Mouse (Mus musculus): Measurements from ENCODE around the gene Haus8. TPM values are rescaled to one million over a fixed set of nuclear protein-coding genes. Genes with fewer than 3 reads are reported as not detected.
"Not testable (repeated sequence)": the region's sequence is repeated elsewhere in the genome, so short reads cannot be mapped to it uniquely, and the experiment has no call there.

Haus8 gene
- 10 to 100 TPM; 13.2 TPM for total RNA-seq (2021)

- DNase-seq (ENCODE audit: extremely low spot score in 1 of 2, low spot score in 1 of 2): peak; percentile 87 to 88
Observed at GRCm38 (mm10) chr8:71272286-71273150, at the start of gene Haus8, which contains the start of gene Myo9b. Haus8 (minus strand) TSS chr8:71272934. Myo9b (plus strand) TSS chr8:71272714.

DNA sequence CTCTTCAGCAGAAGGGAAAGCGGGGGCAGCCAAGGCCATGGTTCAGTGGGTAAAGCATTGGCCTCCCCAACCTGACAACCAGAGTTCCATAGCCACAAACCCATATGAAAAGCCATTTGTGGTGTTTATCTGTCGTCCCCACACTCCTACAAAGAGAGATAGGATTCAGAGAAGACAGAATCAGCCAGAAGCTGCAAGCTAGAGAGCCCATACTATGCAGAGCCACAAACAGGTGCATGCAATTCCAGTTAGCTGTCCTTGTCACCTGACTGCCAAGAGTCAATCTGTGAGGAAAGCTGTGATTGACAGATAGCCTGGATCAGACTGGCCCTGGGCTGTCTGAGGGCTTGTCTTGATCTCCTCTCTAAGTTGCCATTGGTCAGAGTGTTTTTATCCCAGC is 47.0 kb upstream of the Haus8 start:
- not testable (repeated sequence) for DNase-seq (ENCODE audit: extremely low spot score in 1 of 2, low spot score in 1 of 2)

- DNase-seq (ENCODE audit: extremely low spot score in 1 of 2, low spot score in 1 of 2): not testable (repeated sequence)
Observed at GRCm38 (mm10) chr8:71318610-71319009, 45.9 kb upstream of the Haus8 start.

DNA sequence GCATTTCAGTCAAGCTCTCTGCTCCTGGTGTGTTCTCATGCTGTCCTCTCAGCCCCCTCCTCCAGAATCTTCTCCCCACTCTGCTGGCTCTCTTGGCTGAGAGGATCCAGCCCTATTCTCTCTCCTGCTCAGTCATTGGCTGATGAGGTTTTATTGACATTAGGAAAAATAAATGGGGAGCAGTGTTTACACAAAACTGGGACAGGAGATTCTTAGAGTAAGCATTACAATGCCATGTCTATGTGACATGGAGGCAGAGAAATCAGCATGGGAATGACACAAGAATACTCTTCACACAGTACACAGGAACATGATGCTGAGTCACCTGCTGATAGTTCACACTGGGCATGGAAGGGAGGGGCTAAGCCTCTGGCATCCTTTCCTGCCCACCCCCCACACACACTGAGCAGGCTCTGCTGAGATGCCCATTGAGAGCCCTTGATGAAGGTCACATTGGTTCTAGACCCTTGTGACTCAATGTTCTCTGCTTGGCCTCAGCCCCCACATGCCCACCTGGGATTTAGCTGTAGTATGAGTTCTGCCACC is 43.8 kb upstream of the Haus8 start:
- no peak for DNase-seq (ENCODE audit: extremely low spot score in 1 of 2, low spot score in 1 of 2)

GRCm38 (mm10) chr8:71315972-71316371 is 43.2 kb upstream of the Haus8 start:
- DNase-seq (ENCODE audit: extremely low spot score in 1 of 2, low spot score in 1 of 2): no peak

GRCm38 (mm10) chr8:71313951-71314350 is 41.2 kb upstream of the Haus8 start:
- no peak for DNase-seq (ENCODE audit: extremely low spot score in 1 of 2, low spot score in 1 of 2)

- DNase-seq (ENCODE audit: extremely low spot score in 1 of 2, low spot score in 1 of 2): no peak
Observed at GRCm38 (mm10) chr8:71312700-71313099, 40.0 kb upstream of the Haus8 start.

DNA sequence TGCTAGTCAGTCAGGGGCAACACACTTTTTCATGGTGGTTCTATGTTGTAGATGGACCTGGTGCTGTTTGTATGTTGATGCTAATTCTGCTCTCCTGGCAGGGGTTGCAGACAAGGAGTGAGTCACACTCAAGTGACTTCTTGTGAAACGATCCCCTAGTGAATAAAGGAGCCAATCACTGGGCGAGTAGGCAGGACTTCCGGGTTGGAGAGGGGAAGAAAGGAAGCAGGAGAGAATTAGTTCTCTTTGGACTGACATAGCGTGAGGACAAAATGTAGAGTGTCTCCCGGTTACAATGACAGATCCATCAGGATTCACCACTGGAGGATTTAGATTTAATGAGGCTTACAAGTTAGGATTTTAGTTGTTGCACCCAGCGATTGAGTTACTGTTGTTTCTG is 37.7 kb upstream of the Haus8 start:
- no peak for DNase-seq (ENCODE audit: extremely low spot score in 1 of 2, low spot score in 1 of 2)

- DNase-seq (ENCODE audit: extremely low spot score in 1 of 2, low spot score in 1 of 2): no peak
Observed at GRCm38 (mm10) chr8:71307913-71308312, 35.2 kb upstream of the Haus8 start.

GRCm38 (mm10) chr8:71307371-71307770 is 34.6 kb upstream of the Haus8 start:
- DNase-seq (ENCODE audit: extremely low spot score in 1 of 2, low spot score in 1 of 2): no peak

GRCm38 (mm10) chr8:71305988-71306387 is 33.3 kb upstream of the Haus8 start:
- no peak for DNase-seq (ENCODE audit: extremely low spot score in 1 of 2, low spot score in 1 of 2)

GRCm38 (mm10) chr8:71303632-71304031 is 30.9 kb upstream of the Haus8 start:
- DNase-seq (ENCODE audit: extremely low spot score in 1 of 2, low spot score in 1 of 2): no peak

DNA sequence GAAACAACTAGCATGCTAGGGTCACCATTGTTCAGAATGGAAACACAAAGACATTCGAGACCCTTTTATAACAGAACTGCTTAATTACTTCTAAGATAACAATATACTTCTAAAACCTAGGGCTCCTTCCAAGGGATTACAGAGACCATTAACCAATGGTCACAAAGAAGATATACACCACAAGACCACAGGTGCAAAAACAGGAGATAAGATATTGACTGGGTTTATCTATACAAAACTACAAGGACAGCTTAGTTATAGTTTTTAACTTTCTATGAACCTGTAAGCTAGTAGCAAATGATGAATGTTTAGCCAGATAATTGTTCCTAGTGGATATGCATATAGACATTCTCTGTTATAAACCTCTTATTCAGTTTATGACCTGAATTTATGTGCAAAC is 30.1 kb upstream of the Haus8 start:
- DNase-seq (ENCODE audit: extremely low spot score in 1 of 2, low spot score in 1 of 2): no peak

- DNase-seq (ENCODE audit: extremely low spot score in 1 of 2, low spot score in 1 of 2): no peak
Observed at GRCm38 (mm10) chr8:71299716-71300115, 27.0 kb upstream of the Haus8 start.

DNA sequence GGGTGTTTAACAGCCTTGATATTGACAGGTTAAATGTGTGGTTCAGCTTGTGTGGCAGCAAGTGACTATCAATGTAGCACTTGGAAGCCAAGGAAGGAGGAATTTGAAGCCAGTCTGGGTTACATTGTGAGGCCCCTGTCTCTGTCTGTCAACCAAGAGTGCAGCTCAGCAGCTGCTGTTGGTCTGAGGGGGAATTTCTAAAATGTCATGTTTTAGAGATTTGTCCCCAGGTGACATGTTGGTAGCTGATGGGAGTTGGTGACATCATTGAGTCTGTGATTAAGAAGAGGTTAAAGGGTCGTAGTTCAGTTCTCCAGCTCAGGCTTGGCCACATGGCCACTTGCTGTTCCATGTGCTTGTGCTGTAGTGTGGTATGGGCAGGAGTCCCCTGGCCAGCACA is 24.7 kb upstream of the Haus8 start:
- no peak for DNase-seq (ENCODE audit: extremely low spot score in 1 of 2, low spot score in 1 of 2)

DNA sequence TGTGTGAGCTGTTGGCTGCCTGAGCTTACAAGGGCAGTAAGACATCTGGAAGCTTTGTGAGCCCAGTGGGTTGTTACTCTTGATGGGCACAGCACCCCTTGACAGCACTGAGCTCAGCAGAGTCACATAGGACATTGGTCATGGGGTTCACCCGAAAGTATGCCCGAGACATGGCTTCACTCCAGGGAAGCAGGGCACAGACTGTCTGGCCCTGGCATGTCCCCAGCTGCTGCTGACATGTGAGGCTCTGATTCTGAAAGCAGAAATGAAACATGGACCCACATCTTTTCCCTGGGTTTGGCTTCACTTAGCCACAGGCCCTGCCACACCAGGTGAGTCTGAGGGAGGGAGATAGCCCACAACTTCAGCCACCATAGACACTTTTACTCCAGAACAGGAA is 24.1 kb upstream of the Haus8 start:
- no peak for DNase-seq (ENCODE audit: extremely low spot score in 1 of 2, low spot score in 1 of 2)

DNA sequence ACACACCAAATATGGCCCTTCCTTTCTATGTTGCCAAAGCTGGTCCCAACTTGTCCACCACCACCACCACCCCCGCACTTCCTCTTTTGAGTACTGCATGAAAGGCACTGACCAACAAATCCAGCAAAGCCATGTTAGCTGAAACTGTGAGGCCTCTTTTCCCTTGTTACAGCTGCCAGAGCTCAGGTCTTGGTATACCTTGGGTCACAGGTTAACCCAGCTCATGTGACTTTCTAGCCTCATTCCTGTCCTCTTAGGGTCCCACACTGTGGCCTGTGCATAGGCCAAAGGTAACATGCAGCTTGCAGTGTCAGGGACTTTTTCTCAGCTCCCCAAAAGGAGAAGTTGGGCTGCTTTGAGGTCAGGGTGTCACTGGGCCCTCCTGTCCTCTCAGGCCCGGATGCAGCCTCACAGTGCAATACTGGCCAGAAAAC is 23.5 kb upstream of the Haus8 start:
- no peak for DNase-seq (ENCODE audit: extremely low spot score in 1 of 2, low spot score in 1 of 2)

GRCm38 (mm10) chr8:71293930-71294329 is 21.2 kb upstream of the Haus8 start:
- not testable (repeated sequence) for DNase-seq (ENCODE audit: extremely low spot score in 1 of 2, low spot score in 1 of 2)

DNA sequence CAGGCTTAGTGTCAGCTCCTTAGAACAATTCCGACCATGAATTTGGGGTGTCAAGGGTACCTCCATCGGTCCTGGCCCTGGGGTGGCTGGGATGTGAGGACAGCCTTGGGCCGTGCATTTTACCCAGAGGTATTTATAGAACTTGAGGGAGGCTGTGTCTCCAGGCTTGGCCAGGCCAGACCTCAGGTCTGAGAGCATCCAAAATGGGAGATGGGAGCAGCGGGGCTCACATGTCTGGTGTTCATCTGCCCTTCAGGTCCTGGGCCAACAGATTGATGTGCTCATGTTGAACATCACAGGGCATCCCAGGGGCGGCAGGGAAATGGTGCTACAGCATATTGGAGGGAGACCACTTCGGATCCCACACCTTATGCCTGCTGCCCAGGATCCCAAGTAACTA is 18.6 kb upstream of the Haus8 start:
- no peak for DNase-seq (ENCODE audit: extremely low spot score in 1 of 2, low spot score in 1 of 2)

GRCm38 (mm10) chr8:71290911-71291310 is 18.2 kb upstream of the Haus8 start:
- DNase-seq (ENCODE audit: extremely low spot score in 1 of 2, low spot score in 1 of 2): no peak

DNA sequence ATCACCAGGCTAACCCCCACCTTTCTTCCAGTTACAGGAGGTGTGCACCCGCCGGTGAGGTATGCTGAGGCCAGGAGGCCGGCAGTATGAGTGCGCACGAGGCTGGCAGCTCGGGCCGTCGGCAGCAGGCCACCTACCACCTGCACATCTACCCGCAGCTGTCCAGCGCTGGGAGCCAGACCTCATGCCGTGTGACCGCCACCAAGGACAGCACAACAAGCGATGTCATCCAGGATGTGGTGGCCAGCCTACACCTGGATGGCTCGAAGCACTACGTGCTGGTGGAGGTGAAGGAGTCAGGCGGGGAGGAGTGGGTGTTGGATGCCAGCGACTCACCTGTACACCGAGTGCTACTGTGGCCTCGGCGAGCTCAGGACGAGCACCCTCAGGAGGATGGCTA is 17.5 kb upstream of the Haus8 start:
- DNase-seq (ENCODE audit: extremely low spot score in 1 of 2, low spot score in 1 of 2): no peak

GRCm38 (mm10) chr8:71289098-71289497 is 16.4 kb upstream of the Haus8 start:
- DNase-seq (ENCODE audit: extremely low spot score in 1 of 2, low spot score in 1 of 2): no peak
